Mouse (Mus musculus) stomach, adult 2 months (tissue): ENCODE data around the gene Anxa4. TPM values are rescaled to one million over a fixed set of nuclear protein-coding genes. Genes with fewer than 3 reads are reported as not detected.

Source experiments
- polyA plus RNA-seq: library from polyadenylated mRNA; depleted of rRNA; stranded (reverse); fragments of >200 nt; gene quantifications from 2 replicates; pipeline ENCODE4 v1.2.3, GENCODE M21; 2012; rRNA removed

The Anxa4 gene
- 20.6 and 36.0 TPM in 2 replicates for polyA plus RNA-seq

GRCm38 (mm10) chr6:86793021-86793815 lies at the start of gene Anxa4:
Anxa4 (minus strand) TSS chr6:86793584.

GRCm38 (mm10) chr6:86733183-86733876 lies 60.1 kb downstream of the Anxa4 start, which contains the start of gene Gmcl1:
Gmcl1 (minus strand) TSS chr6:86733383.

Other genes starting within 250 kb of the Anxa4 start
- 127 and 206 TPM in 2 replicates for gene Asprv1, start 165.4 kb downstream of the Anxa4 start, polyA plus RNA-seq
- 24.7 and 27.2 TPM in 2 replicates for gene Mxd1, start 124.4 kb downstream of the Anxa4 start, polyA plus RNA-seq
- gene Snrnp27, start 109.1 kb downstream of the Anxa4 start, polyA plus RNA-seq, result 1.4 and 2.9 TPM in 2 replicates
- 4.4 and 6.2 TPM in 2 replicates for gene Gmcl1, start 60.2 kb downstream of the Anxa4 start, polyA plus RNA-seq
- gene Aak1, start 55.9 kb upstream of the Anxa4 start, polyA plus RNA-seq, result 4.3 and 8.8 TPM in 2 replicates
- 32.4 and 57.6 TPM in 2 replicates for gene Nfu1, start 215.7 kb upstream of the Anxa4 start, polyA plus RNA-seq
- gene Gfpt1, start 249.3 kb upstream of the Anxa4 start, polyA plus RNA-seq, result 5.0 and 5.7 TPM in 2 replicates